Comparison of ENCODE assay signal across 19 mouse cellular contexts in genomic region chr1:172552623-172553022, GRCm38 (mm10). TPM values are rescaled to one million over a fixed set of nuclear protein-coding genes. Genes with fewer than 3 reads are reported as not detected.
DNase-seq lines count a peak whose midpoint lies in the region; ATAC-seq and TF ChIP-seq lines count a peak whose summit lies in the region.
"Had no signal": no experiment of that assay in that cellular context is flagged by ENCODE, and none has a peak within 500 bp of the region (broad histone marks: within the 10 kb centered on the region; RNA-seq: fewer than 3 reads in every experiment).

No protein-coding gene starts in this region.

- no peak for ATAC-seq in heart, embryonic 15.5 days (replicated peaks; ENCODE audit: insufficient number of reproducible peaks, insufficient read depth, low FRiP score, low read depth)
- no peak for ATAC-seq in heart, embryonic 12.5 days (ENCODE audit: insufficient number of reproducible peaks, low FRiP score)
- peak; percentile 23; the same call in 1 of the 2 replicates for ATAC-seq in lung, embryonic 16.5 days (ENCODE audit: low read depth)
- no peak for ATAC-seq in stomach, postnatal 0 days (ENCODE audit: low FRiP score, low TSS enrichment)
- ATAC-seq in liver, embryonic 11.5 days (replicated peaks; ENCODE audit: low FRiP score) = no peak
- ATAC-seq: Patski had no signal

- no peak overlapping the region for H3K4me3 ChIP-seq in heart, embryonic 15.5 days
- H3K4me3 ChIP-seq in heart, embryonic 12.5 days = no peak overlapping the region
- no peak overlapping the region for H3K4me3 ChIP-seq in lung, embryonic 16.5 days (ENCODE audit: low read length)
- H3K4me3 ChIP-seq in stomach, postnatal 0 days (ENCODE audit: low read depth, low read length) = no peak overlapping the region
- no peak overlapping the region for H3K4me3 ChIP-seq in liver, embryonic 11.5 days (ENCODE audit: low read depth, low read length)

- no peak for TF ChIP-seq EP300 in stomach, postnatal 0 days (optimal IDR thresholded peaks at IDR 0.05)

- H3K4me1 ChIP-seq in heart, embryonic 15.5 days (replicated peaks) = peaks cover 24% of the 10 kb centered on the region
- H3K4me1 ChIP-seq in heart, embryonic 12.5 days (replicated peaks) = peaks cover 35% of the 10 kb centered on the region
- peaks cover 10% of the 10 kb centered on the region; the same call in 1 of the 2 replicates for H3K4me1 ChIP-seq in lung, embryonic 16.5 days (replicated peaks; ENCODE audit: control insufficient read depth, insufficient read depth, low read length)
- peaks cover 4% of the 10 kb centered on the region; the same call in 1 of the 2 replicates for H3K4me1 ChIP-seq in stomach, postnatal 0 days (replicated peaks; ENCODE audit: control insufficient read depth, insufficient read depth)
- H3K4me1 ChIP-seq in liver, embryonic 11.5 days (replicated peaks; ENCODE audit: control insufficient read depth, insufficient read depth, low read length) = 0 out of 2 replicates have a peak, but pooled peaks cover 6% of the 10 kb centered on the region

- no peak overlapping the region for H3K4me2 ChIP-seq in heart, embryonic 15.5 days
- no peak overlapping the region for H3K4me2 ChIP-seq in heart, embryonic 12.5 days
- H3K4me2 ChIP-seq in lung, embryonic 16.5 days (ENCODE audit: low read depth, low read length) = no peak overlapping the region
- H3K4me2 ChIP-seq in stomach, postnatal 0 days (replicated peaks; ENCODE audit: low read depth) = no peak overlapping the region
- no peak overlapping the region for H3K4me2 ChIP-seq in liver, embryonic 11.5 days

- H3K27me3 ChIP-seq in heart, embryonic 15.5 days = peaks cover 16% of the 10 kb centered on the region
- H3K27me3 ChIP-seq in heart, embryonic 12.5 days (replicated peaks) = peaks cover 26% of the 10 kb centered on the region
- H3K27me3 ChIP-seq in lung, embryonic 16.5 days (ENCODE audit: control insufficient read depth, insufficient read depth, low read depth, low read length) = no peaks in the 10 kb centered on the region
- H3K27me3 ChIP-seq in stomach, postnatal 0 days (ENCODE audit: control insufficient read depth, insufficient read depth, low read length) = no peaks in the 10 kb centered on the region
- H3K27me3 ChIP-seq in liver, embryonic 11.5 days (replicated peaks; ENCODE audit: control insufficient read depth, insufficient read depth, low read length) = peaks cover 14% of the 10 kb centered on the region
- H3K27me3 ChIP-seq: Patski had no signal

- WGBS in heart, embryonic 15.5 days = 55% methylated on average over 1 of the region's 1 CpGs
- 41% methylated on average over 1 of the region's 1 CpGs for WGBS in heart, embryonic 12.5 days
- 54% methylated on average over 1 of the region's 1 CpGs for WGBS in lung, embryonic 16.5 days
- WGBS in stomach, postnatal 0 days = 38% methylated on average over 1 of the region's 1 CpGs
- 54% methylated on average over 1 of the region's 1 CpGs for WGBS in liver, embryonic 11.5 days

- no peaks in the 10 kb centered on the region for H3K36me3 ChIP-seq in heart, embryonic 15.5 days
- no peaks in the 10 kb centered on the region for H3K36me3 ChIP-seq in heart, embryonic 12.5 days
- no peaks in the 10 kb centered on the region for H3K36me3 ChIP-seq in lung, embryonic 16.5 days (ENCODE audit: control insufficient read depth, insufficient read depth, low read length)
- no peaks in the 10 kb centered on the region for H3K36me3 ChIP-seq in stomach, postnatal 0 days (ENCODE audit: control insufficient read depth, insufficient read depth, low read length)
- H3K36me3 ChIP-seq in liver, embryonic 11.5 days (ENCODE audit: control insufficient read depth, insufficient read depth, low read length) = no peaks in the 10 kb centered on the region

- no peak for DNase-seq in lung, adult 18-20 months
- peak; percentile 43 to 58 for DNase-seq in kidney, postnatal 25 days
- no peak for DNase-seq in stomach, postnatal 0 days (ENCODE audit: low spot score)
- no peak for DNase-seq in natural killer cell, adult 2 months (ENCODE audit: low spot score in 2 of 2)
- no peak for DNase-seq in liver, embryonic 11.5 days (ENCODE audit: low spot score)
- DNase-seq: B cell, adult 2 months; liver; midbrain, embryonic 14.5 days; right cerebral cortex, postnatal 14 days; thymus, adult 18-20 months had no signal

- no peak for TF ChIP-seq CTCF in stomach, postnatal 0 days (IDR thresholded peaks at IDR 0.05; ENCODE audit: low read depth)

- H3K9me3 ChIP-seq in heart, embryonic 15.5 days (replicated peaks) = no peaks in the 10 kb centered on the region
- H3K9me3 ChIP-seq in heart, embryonic 12.5 days (replicated peaks) = no peaks in the 10 kb centered on the region
- no peaks in the 10 kb centered on the region for H3K9me3 ChIP-seq in lung, embryonic 16.5 days (ENCODE audit: control insufficient read depth, low read length)
- H3K9me3 ChIP-seq in stomach, postnatal 0 days (ENCODE audit: control insufficient read depth, low read length) = no peaks in the 10 kb centered on the region
- no peaks in the 10 kb centered on the region for H3K9me3 ChIP-seq in liver, embryonic 11.5 days (ENCODE audit: control insufficient read depth, low read length)

- H3K27ac ChIP-seq in heart, embryonic 15.5 days = peak overlapping the region; percentile 11; the same call in 1 of the 2 replicates
- no peak overlapping the region for H3K27ac ChIP-seq in heart, embryonic 12.5 days (ENCODE audit: poor library complexity, severe bottlenecking)
- H3K27ac ChIP-seq in lung, embryonic 16.5 days (ENCODE audit: low read length) = peak overlapping the region; percentile 48
- H3K27ac ChIP-seq in stomach, postnatal 0 days (replicated peaks) = peak overlapping the region; percentile 40
- no peak overlapping the region for H3K27ac ChIP-seq in liver, embryonic 11.5 days (ENCODE audit: low read depth, low read length)
- H3K27ac ChIP-seq: macrophage had no signal

- H3K9ac ChIP-seq in heart, embryonic 15.5 days = no peak overlapping the region
- H3K9ac ChIP-seq in heart, embryonic 12.5 days = no peak overlapping the region
- no peak overlapping the region for H3K9ac ChIP-seq in lung, embryonic 16.5 days (ENCODE audit: low read length)
- H3K9ac ChIP-seq in stomach, postnatal 0 days (ENCODE audit: low read length) = no peak overlapping the region
- H3K9ac ChIP-seq in liver, embryonic 11.5 days (ENCODE audit: low read depth, low read length) = no peak overlapping the region

RNA-seq across cellular contexts. Expression of gene Vsig8, which starts 3.1 kb away (rescaled TPM):
- 0.34 and 0.55 TPM in 2 replicates for polyA plus RNA-seq in heart, embryonic 15.5 days (2015; fragmentation: Nextera tagmentation; extraction: Ambion mirVana)
- 0.24 and 0.33 TPM in 2 replicates for polyA plus RNA-seq in heart, embryonic 12.5 days (2016; fragmentation: Nextera tagmentation; extraction: Ambion mirVana)
- polyA plus RNA-seq in lung, embryonic 16.5 days (2015; fragmentation: Nextera tagmentation; extraction: Ambion mirVana) = 0.11 and 0.34 TPM in 2 replicates
- 19.2 and 22.7 TPM in 2 replicates for polyA plus RNA-seq in stomach, postnatal 0 days (2015; fragmentation: Nextera tagmentation; extraction: Ambion mirVana)
- polyA plus RNA-seq in liver, embryonic 11.5 days (2014; fragmentation: Nextera tagmentation; extraction: Ambion mirVana) = not detected in 2 replicates
- polyA plus RNA-seq: forebrain, embryonic 11.5 days had no signal

RNA-seq across cellular contexts. Expression of gene Cfap45, which starts 32.0 kb away (rescaled TPM):
- polyA plus RNA-seq in heart, embryonic 15.5 days (2015; fragmentation: Nextera tagmentation; extraction: Ambion mirVana) = 2.3 and 3.3 TPM in 2 replicates
- polyA plus RNA-seq in heart, embryonic 12.5 days (2016; fragmentation: Nextera tagmentation; extraction: Ambion mirVana) = 1.7 and 3.0 TPM in 2 replicates
- 15.4 and 19.2 TPM in 2 replicates for polyA plus RNA-seq in lung, embryonic 16.5 days (2015; fragmentation: Nextera tagmentation; extraction: Ambion mirVana)
- polyA plus RNA-seq in stomach, postnatal 0 days (2015; fragmentation: Nextera tagmentation; extraction: Ambion mirVana) = 4.6 and 5.4 TPM in 2 replicates
- 0.77 and 1.4 TPM in 2 replicates for polyA plus RNA-seq in liver, embryonic 11.5 days (2014; fragmentation: Nextera tagmentation; extraction: Ambion mirVana)

RNA-seq across cellular contexts. Expression of gene Slamf8, which starts 37.7 kb away (rescaled TPM):
- polyA plus RNA-seq in heart, embryonic 15.5 days (2015; fragmentation: Nextera tagmentation; extraction: Ambion mirVana) = 0.23 TPM in 1 of 2 replicates, not detected in the other
- polyA plus RNA-seq in heart, embryonic 12.5 days (2016; fragmentation: Nextera tagmentation; extraction: Ambion mirVana) = not detected in 2 replicates
- polyA plus RNA-seq in lung, embryonic 16.5 days (2015; fragmentation: Nextera tagmentation; extraction: Ambion mirVana) = 0.21 TPM in 1 of 2 replicates, not detected in the other
- polyA plus RNA-seq in stomach, postnatal 0 days (2015; fragmentation: Nextera tagmentation; extraction: Ambion mirVana) = 0.12 TPM in 1 of 2 replicates, not detected in the other
- not detected in 2 replicates for polyA plus RNA-seq in liver, embryonic 11.5 days (2014; fragmentation: Nextera tagmentation; extraction: Ambion mirVana)
- polyA plus RNA-seq: embryonic facial prominence, embryonic 14.5 days; forebrain, embryonic 11.5 days; Patski had no signal

RNA-seq across cellular contexts. Expression of gene Fcrl6, which starts 49.7 kb away (rescaled TPM):
- polyA plus RNA-seq in heart, embryonic 15.5 days (2015; fragmentation: Nextera tagmentation; extraction: Ambion mirVana) = not detected in 2 replicates
- not detected in 2 replicates for polyA plus RNA-seq in heart, embryonic 12.5 days (2016; fragmentation: Nextera tagmentation; extraction: Ambion mirVana)
- not detected in 2 replicates for polyA plus RNA-seq in lung, embryonic 16.5 days (2015; fragmentation: Nextera tagmentation; extraction: Ambion mirVana)
- polyA plus RNA-seq in stomach, postnatal 0 days (2015; fragmentation: Nextera tagmentation; extraction: Ambion mirVana) = not detected in 2 replicates
- polyA plus RNA-seq in liver, embryonic 11.5 days (2014; fragmentation: Nextera tagmentation; extraction: Ambion mirVana) = 0.11 TPM in 1 of 2 replicates, not detected in the other
- polyA plus RNA-seq: forebrain, embryonic 11.5 days; intestine, embryonic 14.5 days; macrophage; Patski; urinary bladder, adult 2 months had no signal

RNA-seq across cellular contexts. Expression of gene Tagln2, which starts 52.8 kb away (rescaled TPM):
- 276 and 327 TPM in 2 replicates for polyA plus RNA-seq in heart, embryonic 15.5 days (2015; fragmentation: Nextera tagmentation; extraction: Ambion mirVana)
- polyA plus RNA-seq in heart, embryonic 12.5 days (2016; fragmentation: Nextera tagmentation; extraction: Ambion mirVana) = 351 and 387 TPM in 2 replicates
- polyA plus RNA-seq in lung, embryonic 16.5 days (2015; fragmentation: Nextera tagmentation; extraction: Ambion mirVana) = 662 and 695 TPM in 2 replicates
- polyA plus RNA-seq in stomach, postnatal 0 days (2015; fragmentation: Nextera tagmentation; extraction: Ambion mirVana) = 564 and 594 TPM in 2 replicates
- 248 and 257 TPM in 2 replicates for polyA plus RNA-seq in liver, embryonic 11.5 days (2014; fragmentation: Nextera tagmentation; extraction: Ambion mirVana)

Comparison
In these comparisons a context has a peak if more than half of its experiments do, and no peak if none do; other contexts are left out.
1. H3K27ac ChIP-seq: peak in heart, embryonic 15.5 days (single experiment), lung, embryonic 16.5 days (single experiment) and stomach, postnatal 0 days (single experiment); none in heart, embryonic 12.5 days (single experiment) and liver, embryonic 11.5 days (single experiment).
2. DNase-seq: peak in kidney, postnatal 25 days (2 of 2); none in lung, adult 18-20 months (0 of 2), stomach, postnatal 0 days (single experiment), natural killer cell, adult 2 months (0 of 2) and liver, embryonic 11.5 days (single experiment).
3. RNA of gene Vsig8, which starts 3.1 kb away (polyA plus RNA-seq): 19.2 to 22.7 TPM in stomach, postnatal 0 days; 0.34 to 0.55 TPM in heart, embryonic 15.5 days, 0.24 to 0.33 TPM in heart, embryonic 12.5 days, 0.11 to 0.34 TPM in lung, embryonic 16.5 days and not detected in liver, embryonic 11.5 days; every median in the first group is over 10 times any median in the second.